Mouse (Mus musculus) layer of hippocampus, adult 9-10 months (tissue): Measurements from ENCODE around the gene Chchd6.

Source experiments
- DNase-seq: peaks from one replicate; pipeline ENCODE4 v3.0.0; 2022; ENCODE audit warnings: low spot score

The Chchd6 gene

GRCm38 (mm10) chr6:89452356-89452755 lies 143.1 kb downstream of the Chchd6 start:
- no peak for DNase-seq

- DNase-seq = no peak
Measured at GRCm38 (mm10) chr6:89448736-89449135, 146.7 kb downstream of the Chchd6 start.

GRCm38 (mm10) chr6:89440671-89441070 lies 154.8 kb downstream of the Chchd6 start:
- no peak for DNase-seq

- DNase-seq = no peak
Measured at GRCm38 (mm10) chr6:89431920-89432482, 163.5 kb downstream of the Chchd6 start.

GRCm38 (mm10) chr6:89430749-89431148 lies 164.7 kb downstream of the Chchd6 start:
- DNase-seq = no peak

GRCm38 (mm10) chr6:89428661-89429375 lies 166.6 kb downstream of the Chchd6 start:
- no peak for DNase-seq

- no peak for DNase-seq
Measured at GRCm38 (mm10) chr6:89424461-89424860, 171.0 kb downstream of the Chchd6 start.

- no peak for DNase-seq
Measured at GRCm38 (mm10) chr6:89422621-89423020, 172.8 kb downstream of the Chchd6 start.

- no peak for DNase-seq
Measured at GRCm38 (mm10) chr6:89421922-89422321, 173.5 kb downstream of the Chchd6 start.

- no peak for DNase-seq
Measured at GRCm38 (mm10) chr6:89421503-89421902, 173.9 kb downstream of the Chchd6 start.

GRCm38 (mm10) chr6:89420756-89421155 lies 174.7 kb downstream of the Chchd6 start:
- DNase-seq = no peak

GRCm38 (mm10) chr6:89420110-89420509 lies 175.3 kb downstream of the Chchd6 start:
- no peak for DNase-seq

- no peak for DNase-seq
Measured at GRCm38 (mm10) chr6:89419066-89419815, 176.2 kb downstream of the Chchd6 start.

GRCm38 (mm10) chr6:89416030-89416595 lies 179.3 kb downstream of the Chchd6 start:
- no peak for DNase-seq

GRCm38 (mm10) chr6:89415091-89415490 lies 180.4 kb downstream of the Chchd6 start:
- no peak for DNase-seq

GRCm38 (mm10) chr6:89414126-89414525 lies 181.3 kb downstream of the Chchd6 start:
- DNase-seq = no peak

GRCm38 (mm10) chr6:89413481-89413884 lies 182.0 kb downstream of the Chchd6 start:
- no peak for DNase-seq

GRCm38 (mm10) chr6:89412562-89412961 lies 182.9 kb downstream of the Chchd6 start:
- no peak for DNase-seq

- no peak for DNase-seq
Measured at GRCm38 (mm10) chr6:89409041-89409440, 186.4 kb downstream of the Chchd6 start.

- no peak for DNase-seq
Measured at GRCm38 (mm10) chr6:89408259-89408658, 187.2 kb downstream of the Chchd6 start.

GRCm38 (mm10) chr6:89407247-89407889 lies 188.1 kb downstream of the Chchd6 start:
- DNase-seq = no peak

GRCm38 (mm10) chr6:89404964-89405363 lies 190.5 kb downstream of the Chchd6 start:
- DNase-seq = no peak
